Mouse (Mus musculus) MEL (cell line): ENCODE measurements around the gene Polr3gl. TPM values are rescaled to one million over a fixed set of nuclear protein-coding genes. Genes with fewer than 3 reads are reported as not detected.

Source experiments
- DNase-seq: peaks from one replicate; pipeline ENCODE4 v3.0.0; 2011; ENCODE audit warnings: low read depth, low spot score
- H3K27ac ChIP-seq: 2 replicates; pipeline ENCODE4 v1.5.1; 2012; ENCODE audit warnings: low read depth, mild to moderate bottlenecking, control low read depth, low read length, moderate library complexity; ENCODE audit not compliant: control insufficient read depth
- H3K27me3 ChIP-seq, 2 experiments: fragments of 150-350 bp in 1 of 2; sonication (generic) in 1 of 2; 2 replicates each; pipeline ENCODE4 v1.6.1; 2012; ENCODE audit warnings: low read length in 2 of 2, mild to moderate bottlenecking in 2 of 2, improper control_type of control experiment in 1 of 2, moderate library complexity in 1 of 2; ENCODE audit not compliant: insufficient read depth in 2 of 2, control insufficient read depth in 1 of 2
- H3K36me3 ChIP-seq, 2 experiments: 2 replicates each; pipeline ENCODE4 v1.6.1; 2012 to 2014; ENCODE audit warnings: low read length in 2 of 2, improper control_type of control experiment in 1 of 2, inconsistent platforms in 1 of 2, mild to moderate bottlenecking in 1 of 2; ENCODE audit not compliant: insufficient read depth in 2 of 2, control insufficient read depth in 1 of 2
- H3K4me1 ChIP-seq, 2 experiments: fragments of 150-350 bp in 1 of 2; sonication (generic) in 1 of 2; 2 replicates each; pipeline ENCODE4 v1.6.1; 2012; ENCODE audit warnings: low read length in 2 of 2, improper control_type of control experiment in 1 of 2, mild to moderate bottlenecking in 1 of 2; ENCODE audit not compliant: insufficient read depth in 2 of 2, control insufficient read depth in 1 of 2
- H3K4me3 ChIP-seq, 2 experiments: fragments of 150-350 bp in 1 of 2; sonication (generic) in 1 of 2; 2 replicates each; pipeline ENCODE4 v1.5.1; 2012; ENCODE audit warnings: low read depth in 2 of 2, low read length in 2 of 2, mild to moderate bottlenecking in 2 of 2, moderate library complexity in 2 of 2, control low read depth in 1 of 2, improper control_type of control experiment in 1 of 2; ENCODE audit not compliant: control insufficient read depth in 1 of 2, insufficient read depth in 1 of 2
- H3K79me2 ChIP-seq: 2 replicates; pipeline ENCODE4 v1.6.1; 2012; ENCODE audit warnings: mild to moderate bottlenecking, low read length, moderate library complexity; ENCODE audit not compliant: control insufficient read depth, poor library complexity, insufficient read depth
- H3K9ac ChIP-seq: 2 replicates; pipeline ENCODE4 v1.6.1; 2012; ENCODE audit warnings: low read depth, mild to moderate bottlenecking, control low read depth, low read length, moderate library complexity; ENCODE audit not compliant: control insufficient read depth, poor library complexity, severe bottlenecking
- H3K9me3 ChIP-seq: fragments of 150-350 bp; sonication (generic); replicated peaks from 2 replicates; pipeline ENCODE4 v1.6.1; 2012; ENCODE audit warnings: mild to moderate bottlenecking, low read length, improper control_type of control experiment, moderate library complexity; ENCODE audit not compliant: insufficient read depth
- CHD1 ChIP-seq: IDR thresholded peaks from 2 replicates; pipeline ENCODE4 v1.6.1; 2012; ENCODE audit warnings: low read depth, mild to moderate bottlenecking, inconsistent platforms, low read length, improper control_type of control experiment
- MEF2A ChIP-seq: IDR thresholded peaks from 2 replicates; pipeline ENCODE4 v1.6.1; 2014; ENCODE audit warnings: low read depth, mild to moderate bottlenecking, inconsistent platforms, low read length, improper control_type of control experiment; ENCODE audit not compliant: poor library complexity, insufficient replicate concordance, severe bottlenecking; ENCODE audit errors: extremely low read depth
- POLR2AphosphoS5 ChIP-seq: IDR thresholded peaks from 2 replicates; pipeline ENCODE4 v1.6.1; 2012; ENCODE audit warnings: low read depth, borderline replicate concordance, mild to moderate bottlenecking, inconsistent platforms, low read length, moderate library complexity, mixed read lengths
- UBTF ChIP-seq: IDR thresholded peaks from 2 replicates; pipeline ENCODE4 v1.6.1; 2012; ENCODE audit warnings: low read depth, mild to moderate bottlenecking, inconsistent platforms, low read length, improper control_type of control experiment, moderate library complexity, borderline replicate concordance; ENCODE audit not compliant: insufficient read depth
- ZNF384 ChIP-seq: IDR thresholded peaks from 2 replicates; pipeline ENCODE4 v1.6.1; 2012; ENCODE audit warnings: low read depth, mild to moderate bottlenecking, inconsistent platforms, low read length, improper control_type of control experiment
- polyA plus RNA-seq, 2 experiments: library from polyadenylated mRNA; stranded (reverse) in 1 of 2; unstranded in 1 of 2; fragments of >175 nt in 1 of 2; fragments of >200 nt in 1 of 2; gene quantifications; 2 replicates each; pipeline versions ENCODE4 v1.2.1 to v1.2.4; 2012; ENCODE audit warnings: low replicate concordance in 2 of 2, low read depth in 1 of 2; ENCODE audit not compliant: insufficient read length in 2 of 2, insufficient read depth in 1 of 2, missing spikeins in 1 of 2
- total RNA-seq: library from RNA; depleted of rRNA; stranded (reverse); fragments of 300-350 nt; gene quantifications from 2 replicates; pipeline ENCODE4 v1.2.3, GENCODE M21; 2012

Gene Polr3gl
- total and polyA plus RNA-seq, 3 experiments = 31.1 to 39.8 TPM; not detected in 1

DNA sequence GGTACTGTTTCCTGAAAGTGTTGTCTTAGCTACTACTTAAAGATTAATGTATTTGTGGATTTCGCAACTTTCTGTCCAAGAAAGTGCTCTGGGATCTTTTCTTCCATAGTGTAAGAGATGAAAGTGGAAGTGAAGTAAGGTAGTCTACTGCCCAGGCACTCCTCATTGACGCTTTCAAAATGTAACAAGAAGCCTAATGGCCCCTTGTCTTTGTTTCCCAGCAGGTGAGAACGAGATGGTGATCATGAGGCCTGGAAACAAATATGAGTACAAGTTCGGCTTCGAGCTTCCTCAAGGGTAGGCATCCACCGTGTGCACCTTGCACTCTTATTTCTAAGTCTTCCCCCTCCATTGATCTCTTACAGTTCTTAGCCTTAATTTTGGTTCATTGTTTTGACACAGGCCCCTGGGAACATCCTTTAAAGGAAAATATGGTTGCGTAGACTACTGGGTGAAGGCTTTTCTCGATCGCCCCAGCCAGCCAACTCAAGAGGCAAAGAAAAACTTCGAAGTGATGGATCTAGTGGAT lies 35.2 kb downstream of the Polr3gl start:
- peak overlapping the region; percentile 85 for H3K9ac ChIP-seq
- no peaks in the 10 kb centered on the region for H3K9me3 ChIP-seq
- peak overlapping the region; percentile 90 for H3K27ac ChIP-seq
- H3K4me1 ChIP-seq = peaks cover 11 to 35% of the 10 kb centered on the region in 2 experiments
- TF ChIP-seq UBTF (no peak), ZNF384 (no peak)
- peaks cover 11 to 37% of the 10 kb centered on the region in 2 experiments for H3K36me3 ChIP-seq
- peak overlapping the region; percentile 35 to 90 for H3K4me3 ChIP-seq
- no peaks in the 10 kb centered on the region for H3K27me3 ChIP-seq
- DNase-seq = peak; percentile 83
- peaks cover 45% of the 10 kb centered on the region for H3K79me2 ChIP-seq

- H3K4me3 ChIP-seq = peak overlapping the region; percentile 35 to 90
- peak; percentile 85 for DNase-seq
- peaks cover 45% of the 10 kb centered on the region for H3K79me2 ChIP-seq
- peak overlapping the region; percentile 85 for H3K9ac ChIP-seq
- H3K4me1 ChIP-seq = peaks cover 13 to 35% of the 10 kb centered on the region in 2 experiments
- peak overlapping the region; percentile 90 for H3K27ac ChIP-seq
- H3K27me3 ChIP-seq = no peaks in the 10 kb centered on the region
- peak; percentile 89 for TF ChIP-seq POLR2AphosphoS5
- TF ChIP-seq CHD1 = no peak
- H3K9me3 ChIP-seq = no peaks in the 10 kb centered on the region
- H3K36me3 ChIP-seq = peaks cover 11 to 39% of the 10 kb centered on the region in 2 experiments
Measured at GRCm38 (mm10) chr3:96558159-96558558, 35.8 kb downstream of the Polr3gl start.

DNA sequence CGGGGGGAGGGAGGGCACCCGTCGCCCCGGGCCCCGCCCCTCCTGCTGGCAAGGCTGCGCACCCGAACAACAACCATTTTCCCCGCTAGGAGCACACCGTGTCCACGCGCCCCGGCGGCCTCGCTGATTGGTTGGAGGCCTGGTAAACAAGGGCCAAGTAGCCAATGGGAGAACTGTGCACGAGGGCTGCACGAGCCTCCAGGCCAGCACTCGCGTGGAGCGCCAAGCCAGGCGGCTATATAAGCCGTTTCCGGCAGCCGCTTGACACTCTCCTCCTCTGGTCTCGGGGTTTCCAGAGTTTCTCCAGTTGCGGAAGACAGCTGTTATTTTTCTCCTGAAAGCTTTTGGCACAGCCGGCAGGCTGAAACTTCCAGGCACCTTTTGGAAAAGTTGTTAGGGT lies 36.3 kb downstream of the Polr3gl start, which contains the start of gene Txnip:
TSS of gene Txnip (plus strand) at position 264 of the 400 bp plus-strand sequence.
- H3K4me3 ChIP-seq = peak within 1 kb of the TSS; percentile 35 to 90

More for the DNA sequence above, 36.3 kb downstream of the Polr3gl start, which contains the start of gene Txnip:
- Histone ChIP-seq H3K9me3 (no peaks in the 10 kb centered on the region), H3K36me3 (peaks cover 11 to 44% of the 10 kb centered on the region in 2 experiments), H3K79me2 (peaks cover 45% of the 10 kb centered on the region), H3K4me1 (peaks cover 15 to 37% of the 10 kb centered on the region in 2 experiments), H3K27me3 (no peaks in the 10 kb centered on the region), H3K27ac (peak within 1 kb of the TSS; percentile 98), H3K9ac (peak within 1 kb of the TSS; percentile 86)
- TF ChIP-seq MEF2A (no peak), POLR2AphosphoS5 (peak; percentile 97)
- peak; percentile 100 for DNase-seq
